Mouse (Mus musculus): ENCODE measurements at regions not wholly inside any gene's neighbourhood (a gene's known extent, or its start where the extent isn't known, plus 50 kb on each side); places are given as distances from the start of the nearest gene placed in this dataset.

DNA sequence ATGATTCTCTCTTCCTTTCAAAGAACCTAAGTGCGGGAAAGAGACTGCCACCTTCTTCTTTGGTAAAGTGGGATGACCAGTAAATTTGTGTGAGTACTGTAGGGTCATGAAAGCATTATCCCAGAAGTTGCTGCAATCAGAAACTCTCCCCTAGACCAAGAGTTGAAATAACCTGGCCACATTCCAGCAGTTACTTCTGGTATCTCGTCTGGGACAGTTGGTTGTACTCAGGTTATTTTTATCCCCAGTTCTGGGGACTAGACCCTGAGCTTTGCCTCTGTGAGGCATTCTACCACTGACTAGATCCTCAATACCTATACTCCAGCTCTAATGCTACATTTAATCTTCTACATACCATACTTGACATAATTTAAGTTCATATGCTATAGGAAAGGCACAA is 259.8 kb upstream of the Camk1g start:
- TF ChIP-seq CTCF (IDR thresholded peaks at IDR 0.05; ENCODE audit: low read depth): no peak
- no peak for ATAC-seq
- 54% methylated on average over 2 of the region's 2 CpGs for WGBS
- H3K4me3 ChIP-seq (ENCODE audit: low read depth, low read length): no peak overlapping the region
- H3K27ac ChIP-seq (ENCODE audit: low read depth, low read length): no peak overlapping the region
- H3K9ac ChIP-seq (ENCODE audit: low read depth, low read length): no peak overlapping the region
- no peaks in the 10 kb centered on the region for H3K27me3 ChIP-seq (replicated peaks; ENCODE audit: control insufficient read depth, insufficient read depth, low read length)
- H3K4me2 ChIP-seq (replicated peaks; ENCODE audit: low read depth): no peak overlapping the region
- H3K9me3 ChIP-seq (ENCODE audit: control insufficient read depth): no peaks in the 10 kb centered on the region
- no peaks in the 10 kb centered on the region for H3K36me3 ChIP-seq (ENCODE audit: control insufficient read depth, insufficient read depth)
- H3K4me1 ChIP-seq (replicated peaks; ENCODE audit: control insufficient read depth, insufficient read depth, low read length): no peaks in the 10 kb centered on the region

DNA sequence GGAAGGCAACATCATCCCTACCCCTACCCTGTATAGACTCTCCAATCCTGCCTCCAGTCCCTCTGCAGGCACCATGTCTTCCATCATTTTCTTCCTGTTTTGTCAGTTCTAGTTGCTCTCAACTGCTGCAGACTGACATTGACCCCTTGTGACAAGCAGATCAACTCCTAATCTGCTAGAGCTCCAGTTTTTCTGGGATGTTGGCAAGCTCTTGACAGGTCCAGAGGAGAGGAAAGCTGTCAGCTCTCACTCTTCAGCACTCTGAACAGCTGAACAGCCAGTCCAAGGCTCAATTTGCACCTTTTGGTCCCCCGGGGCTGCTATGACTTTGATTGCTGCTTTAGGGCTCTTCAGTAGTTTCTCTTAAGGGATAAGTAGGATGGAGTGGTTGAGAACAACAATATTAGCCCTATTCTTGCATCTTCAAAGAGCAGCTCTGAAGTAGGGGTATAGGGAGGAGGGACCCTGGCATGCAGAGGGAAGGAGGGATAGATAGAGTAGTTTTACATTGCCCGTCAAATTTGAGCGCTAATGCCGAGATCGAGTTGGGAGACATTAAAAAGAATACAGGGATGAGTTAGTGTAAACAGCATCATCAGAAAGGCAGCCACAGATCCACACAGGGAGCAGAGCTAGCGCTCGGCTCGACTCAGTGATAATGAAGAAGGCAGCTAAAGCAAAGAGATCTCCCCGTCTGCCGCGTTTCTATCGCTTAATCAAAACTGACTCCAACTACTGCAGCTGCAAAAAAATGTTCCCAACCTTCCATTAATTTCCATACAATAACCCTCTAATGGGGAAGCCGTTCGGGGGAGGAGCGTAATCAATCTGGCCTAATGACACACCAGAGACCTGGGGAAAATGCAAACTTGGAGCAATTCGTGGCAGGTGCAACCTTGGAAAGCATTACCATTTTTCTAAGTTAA is 257.1 kb upstream of the Camk1g start:
- TF ChIP-seq CTCF (IDR thresholded peaks at IDR 0.05; ENCODE audit: low read depth): no peak
- Histone ChIP-seq H3K27me3 (replicated peaks; ENCODE audit: control insufficient read depth, insufficient read depth, low read length) (no peaks in the 10 kb centered on the region), H3K4me2 (replicated peaks; ENCODE audit: low read depth) (no peak overlapping the region), H3K4me1 (replicated peaks; ENCODE audit: control insufficient read depth, insufficient read depth, low read length) (no peaks in the 10 kb centered on the region), H3K27ac (ENCODE audit: low read depth, low read length) (no peak overlapping the region), H3K4me3 (ENCODE audit: low read depth, low read length) (no peak overlapping the region), H3K9ac (ENCODE audit: low read depth, low read length) (no peak overlapping the region), H3K9me3 (ENCODE audit: control insufficient read depth) (no peaks in the 10 kb centered on the region), H3K36me3 (ENCODE audit: control insufficient read depth, insufficient read depth) (no peaks in the 10 kb centered on the region)
- ATAC-seq: no peak
- WGBS: 65% methylated on average over 16 of the region's 16 CpGs

DNA sequence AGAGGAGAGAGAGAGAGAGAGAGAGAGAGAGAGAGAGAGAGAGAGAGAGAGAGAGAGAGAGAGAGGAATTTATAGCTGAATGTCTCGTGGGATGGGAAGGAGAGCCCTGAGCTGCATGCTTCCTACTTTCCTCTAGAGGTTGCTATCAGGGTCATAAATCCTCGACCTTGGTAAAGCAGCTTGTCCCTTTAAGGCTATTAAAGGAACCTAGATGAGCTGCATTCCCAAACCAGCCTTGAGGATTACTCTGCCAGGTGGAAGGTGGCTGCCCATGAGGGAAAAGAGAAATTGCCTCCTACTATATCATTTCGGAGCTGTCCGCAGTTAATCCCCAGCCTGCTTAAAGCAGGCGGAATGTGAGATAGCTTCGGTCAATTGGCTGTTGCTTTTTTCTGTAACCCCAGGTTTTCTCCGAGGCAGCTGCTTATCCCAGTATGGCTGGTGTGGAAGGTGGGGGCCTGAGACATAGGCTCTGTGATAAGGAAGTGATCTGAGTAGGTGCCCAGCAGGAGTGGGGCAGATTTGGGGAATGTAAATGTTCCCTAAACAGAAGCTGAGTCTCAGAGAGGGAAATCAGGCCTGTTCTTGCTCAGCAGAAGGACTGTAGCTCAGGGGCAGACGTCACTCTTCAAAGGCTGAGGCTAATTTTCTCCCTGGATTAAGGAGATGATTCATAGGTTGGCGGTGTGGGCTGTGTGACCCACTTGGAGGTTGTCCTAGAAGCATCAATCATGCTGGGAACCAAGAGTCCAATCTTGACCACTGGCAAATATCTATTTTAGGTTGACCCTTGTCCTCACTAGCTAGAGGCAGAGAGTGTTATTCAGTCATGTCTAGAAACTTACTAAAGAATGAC is 255.2 kb upstream of the Camk1g start:
- Histone ChIP-seq H3K27me3 (replicated peaks; ENCODE audit: control insufficient read depth, insufficient read depth, low read length) (no peaks in the 10 kb centered on the region), H3K4me3 (ENCODE audit: low read depth, low read length) (no peak overlapping the region), H3K9ac (ENCODE audit: low read depth, low read length) (no peak overlapping the region), H3K27ac (ENCODE audit: low read depth, low read length) (no peak overlapping the region), H3K4me1 (replicated peaks; ENCODE audit: control insufficient read depth, insufficient read depth, low read length) (no peaks in the 10 kb centered on the region), H3K36me3 (ENCODE audit: control insufficient read depth, insufficient read depth) (no peaks in the 10 kb centered on the region), H3K9me3 (ENCODE audit: control insufficient read depth) (no peaks in the 10 kb centered on the region), H3K4me2 (replicated peaks; ENCODE audit: low read depth) (no peak overlapping the region)
- no peak for ATAC-seq
- 21% methylated on average over 9 of the region's 9 CpGs for WGBS
- no peak for TF ChIP-seq CTCF (IDR thresholded peaks at IDR 0.05; ENCODE audit: low read depth)

DNA sequence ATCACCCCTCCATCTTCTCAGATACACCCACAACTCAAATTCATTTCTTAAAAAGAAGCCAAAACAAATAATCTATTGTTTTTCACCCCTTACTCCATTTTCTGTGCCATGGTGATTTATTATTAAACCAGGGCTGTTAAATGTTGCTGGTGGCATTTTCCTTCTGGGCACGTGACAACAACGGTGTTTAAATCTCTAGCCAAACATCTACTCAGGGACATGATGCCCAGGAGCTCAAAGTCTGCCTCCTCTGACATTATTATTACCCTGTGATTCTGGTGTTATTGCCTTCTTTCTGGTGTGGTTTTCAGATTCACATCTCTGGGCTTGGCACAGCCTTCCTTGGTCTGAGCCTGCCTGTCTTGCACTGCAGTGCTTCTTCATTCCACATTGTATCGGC is 253.5 kb upstream of the Camk1g start:
- Histone ChIP-seq H3K4me1 (replicated peaks; ENCODE audit: control insufficient read depth, insufficient read depth, low read length) (no peaks in the 10 kb centered on the region), H3K27ac (ENCODE audit: low read depth, low read length) (no peak overlapping the region), H3K4me3 (ENCODE audit: low read depth, low read length) (no peak overlapping the region), H3K36me3 (ENCODE audit: control insufficient read depth, insufficient read depth) (no peaks in the 10 kb centered on the region), H3K9me3 (ENCODE audit: control insufficient read depth) (no peaks in the 10 kb centered on the region), H3K27me3 (replicated peaks; ENCODE audit: control insufficient read depth, insufficient read depth, low read length) (no peaks in the 10 kb centered on the region), H3K4me2 (replicated peaks; ENCODE audit: low read depth) (no peak overlapping the region), H3K9ac (ENCODE audit: low read depth, low read length) (no peak overlapping the region)
- ATAC-seq: no peak
- no peak for TF ChIP-seq CTCF (IDR thresholded peaks at IDR 0.05; ENCODE audit: low read depth)
- 61% methylated on average over 3 of the region's 3 CpGs for WGBS

DNA sequence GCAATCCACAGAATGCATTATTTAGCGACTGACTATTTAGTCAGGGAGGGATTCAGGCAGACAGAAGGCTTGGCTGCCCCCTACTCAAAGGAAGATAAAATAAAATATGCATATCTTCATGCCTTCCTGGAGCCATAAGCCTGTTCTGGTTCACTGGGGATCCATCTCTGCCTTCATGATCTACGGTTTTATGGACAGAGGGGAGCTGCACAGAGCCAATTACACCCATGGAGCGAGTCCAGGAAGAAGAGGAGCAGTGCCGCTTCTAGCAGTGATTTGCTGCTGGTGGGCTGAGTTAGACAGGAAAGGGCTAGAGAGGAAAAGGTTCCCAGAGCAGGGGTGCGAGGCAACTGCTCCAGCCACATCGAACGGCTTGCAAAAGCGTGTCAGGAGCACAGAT is 248.2 kb upstream of the Camk1g start:
- H3K27ac ChIP-seq (ENCODE audit: low read depth, low read length): no peak overlapping the region
- no peaks in the 10 kb centered on the region for H3K4me1 ChIP-seq (replicated peaks; ENCODE audit: control insufficient read depth, insufficient read depth, low read length)
- H3K9ac ChIP-seq (ENCODE audit: low read depth, low read length): no peak overlapping the region
- no peak overlapping the region for H3K4me3 ChIP-seq (ENCODE audit: low read depth, low read length)
- H3K36me3 ChIP-seq (ENCODE audit: control insufficient read depth, insufficient read depth): no peaks in the 10 kb centered on the region
- ATAC-seq: no peak
- H3K9me3 ChIP-seq (ENCODE audit: control insufficient read depth): no peaks in the 10 kb centered on the region
- TF ChIP-seq CTCF (IDR thresholded peaks at IDR 0.05; ENCODE audit: low read depth): no peak
- H3K27me3 ChIP-seq (replicated peaks; ENCODE audit: control insufficient read depth, insufficient read depth, low read length): no peaks in the 10 kb centered on the region
- 71% methylated on average over 8 of the region's 8 CpGs for WGBS
- no peak overlapping the region for H3K4me2 ChIP-seq (replicated peaks; ENCODE audit: low read depth)

DNA sequence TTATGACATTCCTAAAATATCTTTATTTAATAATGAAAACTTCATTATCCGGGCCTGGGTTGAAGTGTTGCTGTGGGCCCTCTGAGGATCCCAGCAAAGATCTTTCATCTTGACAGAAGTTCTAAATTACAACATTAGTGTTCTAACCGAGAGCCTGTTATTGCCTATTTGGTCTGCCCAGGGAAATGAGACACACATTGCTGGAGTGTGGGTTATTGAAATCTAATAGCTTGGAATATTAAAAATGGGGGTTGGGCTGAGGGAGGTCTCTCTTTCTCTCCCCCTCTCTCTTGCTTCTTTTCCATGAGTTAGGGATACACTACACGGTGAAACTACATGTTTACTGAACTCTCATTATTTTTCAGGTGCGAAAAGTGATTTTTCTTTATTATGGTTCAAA is 240.4 kb upstream of the Camk1g start:
- TF ChIP-seq CTCF (IDR thresholded peaks at IDR 0.05; ENCODE audit: low read depth): no peak
- WGBS: 69% methylated on average over 4 of the region's 4 CpGs
- no peaks in the 10 kb centered on the region for H3K36me3 ChIP-seq (ENCODE audit: control insufficient read depth, insufficient read depth)

More for the DNA sequence above, 240.4 kb upstream of the Camk1g start:
- no peaks in the 10 kb centered on the region for H3K9me3 ChIP-seq (ENCODE audit: control insufficient read depth)
- ATAC-seq: no peak
- H3K9ac ChIP-seq (ENCODE audit: low read depth, low read length): no peak overlapping the region
- no peaks in the 10 kb centered on the region for H3K4me1 ChIP-seq (replicated peaks; ENCODE audit: control insufficient read depth, insufficient read depth, low read length)
- no peak overlapping the region for H3K27ac ChIP-seq (ENCODE audit: low read depth, low read length)
- no peak overlapping the region for H3K4me2 ChIP-seq (replicated peaks; ENCODE audit: low read depth)
- H3K27me3 ChIP-seq (replicated peaks; ENCODE audit: control insufficient read depth, insufficient read depth, low read length): no peaks in the 10 kb centered on the region
- H3K4me3 ChIP-seq (ENCODE audit: low read depth, low read length): no peak overlapping the region

Measured in intestine, postnatal 0 days (tissue).